Mouse (Mus musculus) hindbrain, embryonic 16.5 days (tissue): ENCODE measurements around the gene Gm20538. TPM values are rescaled to one million over a fixed set of nuclear protein-coding genes. Genes with fewer than 3 reads are reported as not detected.
A peak's percentile ranks its signal among the peaks of the same experiment; 100 is the strongest.

ENCODE experiments used
- ATAC-seq: fragments of 200-750 bp; cut with Nextera tagmentation; 2 replicates; pipeline ENCODE4 v1.8.0; 2017; ENCODE audit warnings: moderate TSS enrichment, moderate library complexity
- H3K27ac ChIP-seq: fragments of 300-500 bp; sonication (generic); 2 replicates; pipeline ENCODE4 v1.5.1; 2014; ENCODE audit warnings: low read depth, mild to moderate bottlenecking, control low read depth, low read length, moderate library complexity
- H3K27me3 ChIP-seq: fragments of 300-500 bp; sonication (generic); replicated peaks from 2 replicates; pipeline ENCODE4 v1.6.1; 2014; ENCODE audit warnings: low read length; ENCODE audit not compliant: control insufficient read depth, insufficient read depth
- H3K36me3 ChIP-seq: fragments of 300-500 bp; sonication (generic); 2 replicates; pipeline ENCODE4 v1.6.1; 2014; ENCODE audit warnings: mild to moderate bottlenecking, low read length, moderate library complexity, mixed read lengths; ENCODE audit not compliant: control insufficient read depth, insufficient read depth
- H3K4me1 ChIP-seq: fragments of 300-500 bp; sonication (generic); 2 replicates; pipeline ENCODE4 v1.6.1; 2014; ENCODE audit warnings: low read depth, low read length; ENCODE audit not compliant: control insufficient read depth, insufficient read depth
- H3K4me2 ChIP-seq: fragments of 300-500 bp; sonication (generic); 2 replicates; pipeline ENCODE4 v1.6.1; 2014; ENCODE audit warnings: mild to moderate bottlenecking, low read length, control low read depth, moderate library complexity
- H3K4me3 ChIP-seq: fragments of 300-500 bp; sonication (generic); 2 replicates; pipeline ENCODE4 v1.5.1; 2014; ENCODE audit warnings: mild to moderate bottlenecking, low read length, control low read depth, moderate library complexity
- H3K9ac ChIP-seq: fragments of 300-500 bp; sonication (generic); 2 replicates; pipeline ENCODE4 v1.6.1; 2014; ENCODE audit warnings: low read depth, mild to moderate bottlenecking, control low read depth, low read length, moderate library complexity
- H3K9me3 ChIP-seq: fragments of 300-500 bp; sonication (generic); 2 replicates; pipeline ENCODE4 v1.6.1; 2014; ENCODE audit warnings: mild to moderate bottlenecking, low read length, moderate library complexity; ENCODE audit not compliant: control insufficient read depth
- WGBS: fragments of 180-500 bp; shearing (Covaris S2); extraction: QIAGEN DNeasy Blood & Tissue Kit; methylation state at CpG from one replicate; pipeline ENCODE4 v1.1.7; 2014; 5-methylcytosine and 5-hydroxymethylcytosine counted together
- polyA plus RNA-seq: library from polyadenylated mRNA; unstranded; fragments of >200 nt; fragmentation: Nextera tagmentation; extraction: Ambion mirVana; gene quantifications from 2 replicates; pipeline ENCODE4 v1.2.1, GENCODE M21; 2015

Gm20538 gene
- not detected in 2 replicates for polyA plus RNA-seq

DNA sequence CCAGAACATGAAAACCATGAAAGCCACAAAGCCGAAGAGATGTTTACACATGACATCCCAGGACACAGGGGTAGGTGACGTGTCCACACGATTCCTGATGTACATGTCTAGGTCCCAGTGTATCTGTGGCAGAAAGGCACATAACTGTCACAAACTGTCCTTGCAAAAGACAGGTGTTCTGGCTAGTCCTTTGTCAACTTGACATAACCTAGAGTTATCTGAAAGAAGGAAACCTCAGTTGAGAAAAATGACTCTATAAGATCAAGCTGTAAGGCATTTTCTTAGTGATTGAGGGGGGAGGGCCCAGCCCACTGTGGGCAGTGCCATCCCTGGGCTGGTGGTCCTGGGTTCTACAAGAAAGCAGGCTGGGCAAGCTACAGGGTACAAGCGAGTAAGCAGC lies at the start of gene Gm20538:
Gene Gm20538, minus strand, starts transcription at position 101 of the 400 bp plus-strand sequence.
- Histone ChIP-seq H3K36me3 (peaks cover 26% of the 10 kb centered on the region), H3K9me3 (no peaks in the 10 kb centered on the region), H3K4me3 (no peak within 1 kb of the TSS), H3K27me3 (no peaks in the 10 kb centered on the region; the same call in 1 of the 2 replicates), H3K4me2 (peak within 1 kb of the TSS; percentile 86), H3K4me1 (peaks cover 13% of the 10 kb centered on the region), H3K9ac (no peak within 1 kb of the TSS), H3K27ac (no peak within 1 kb of the TSS)
- 99% methylated on average over 4 of the region's 4 CpGs for WGBS
- no peak for ATAC-seq

DNA sequence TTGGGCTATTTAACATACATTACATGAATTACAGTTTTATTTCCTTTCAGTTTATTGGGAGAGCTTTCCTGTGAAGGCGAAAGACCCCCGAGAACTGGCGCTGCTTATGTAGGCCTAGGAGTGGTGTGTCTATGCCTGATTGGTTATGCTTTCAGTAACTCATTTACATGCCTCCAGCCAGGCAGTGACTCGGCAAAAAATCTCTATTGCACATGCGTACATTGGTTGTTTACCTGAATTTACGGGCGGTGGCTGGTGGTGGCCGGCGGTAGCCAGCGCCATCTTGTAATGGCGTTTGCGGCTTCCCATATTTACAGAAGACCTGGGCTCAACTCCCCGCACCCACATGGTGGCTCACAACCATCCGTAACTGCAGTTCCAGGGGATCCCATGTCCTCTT lies 41.5 kb upstream of the Gm20538 start:
- H3K27me3 ChIP-seq: no peaks in the 10 kb centered on the region
- no peak overlapping the region for H3K27ac ChIP-seq
- no peaks in the 10 kb centered on the region for H3K4me1 ChIP-seq
- no peak for ATAC-seq
- no peaks in the 10 kb centered on the region for H3K36me3 ChIP-seq
- H3K9me3 ChIP-seq: no peaks in the 10 kb centered on the region
- H3K4me2 ChIP-seq: no peak overlapping the region
- no peak overlapping the region for H3K9ac ChIP-seq
- no peak overlapping the region for H3K4me3 ChIP-seq
- WGBS: 93% methylated on average over 14 of the region's 14 CpGs

DNA sequence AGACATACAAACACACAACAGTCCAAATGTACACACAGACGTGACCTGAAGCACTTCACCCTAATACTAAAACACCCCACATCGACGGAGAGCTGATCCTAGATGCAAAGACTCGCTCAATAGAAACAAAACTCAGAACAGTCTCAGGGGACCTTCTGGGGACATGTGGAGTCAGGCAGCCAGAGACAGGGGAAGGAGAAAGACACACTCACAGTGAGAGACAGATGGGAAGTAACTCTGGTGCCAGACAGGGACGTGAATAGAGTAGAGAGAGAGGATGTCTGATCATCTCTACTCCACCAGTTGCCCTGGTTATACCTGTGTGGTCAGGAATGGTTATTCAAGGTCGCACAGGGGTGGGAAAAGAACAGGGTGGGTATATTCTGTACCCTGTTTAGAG lies 39.0 kb upstream of the Gm20538 start:
- Histone ChIP-seq H3K9ac (no peak overlapping the region), H3K4me1 (no peaks in the 10 kb centered on the region), H3K36me3 (no peaks in the 10 kb centered on the region), H3K4me3 (no peak overlapping the region), H3K27me3 (no peaks in the 10 kb centered on the region), H3K27ac (no peak overlapping the region), H3K9me3 (no peaks in the 10 kb centered on the region), H3K4me2 (no peak overlapping the region)
- 68% methylated on average over 6 of the region's 6 CpGs for WGBS
- ATAC-seq: no peak

DNA sequence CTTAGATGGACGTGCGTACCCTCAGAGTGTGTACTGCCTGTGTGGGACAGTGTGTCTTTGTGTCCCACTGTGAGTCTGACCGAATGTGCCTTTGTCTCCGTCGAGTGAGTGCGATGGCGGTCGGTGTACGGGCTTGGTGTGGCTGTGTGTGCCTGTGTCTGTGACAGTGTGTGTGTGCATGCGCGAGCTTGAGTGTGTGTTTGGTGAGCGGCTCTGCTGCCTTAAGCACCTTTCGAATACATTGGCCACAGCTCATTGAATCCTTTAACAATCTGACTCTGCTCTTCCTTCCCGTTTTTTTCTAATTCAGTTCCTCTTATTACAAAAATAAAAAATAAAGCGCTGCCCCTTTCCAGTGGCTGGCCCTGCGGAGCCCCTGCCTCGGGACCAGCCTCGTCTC lies 38.4 kb upstream of the Gm20538 start:
- H3K27ac ChIP-seq: no peak overlapping the region

DNA sequence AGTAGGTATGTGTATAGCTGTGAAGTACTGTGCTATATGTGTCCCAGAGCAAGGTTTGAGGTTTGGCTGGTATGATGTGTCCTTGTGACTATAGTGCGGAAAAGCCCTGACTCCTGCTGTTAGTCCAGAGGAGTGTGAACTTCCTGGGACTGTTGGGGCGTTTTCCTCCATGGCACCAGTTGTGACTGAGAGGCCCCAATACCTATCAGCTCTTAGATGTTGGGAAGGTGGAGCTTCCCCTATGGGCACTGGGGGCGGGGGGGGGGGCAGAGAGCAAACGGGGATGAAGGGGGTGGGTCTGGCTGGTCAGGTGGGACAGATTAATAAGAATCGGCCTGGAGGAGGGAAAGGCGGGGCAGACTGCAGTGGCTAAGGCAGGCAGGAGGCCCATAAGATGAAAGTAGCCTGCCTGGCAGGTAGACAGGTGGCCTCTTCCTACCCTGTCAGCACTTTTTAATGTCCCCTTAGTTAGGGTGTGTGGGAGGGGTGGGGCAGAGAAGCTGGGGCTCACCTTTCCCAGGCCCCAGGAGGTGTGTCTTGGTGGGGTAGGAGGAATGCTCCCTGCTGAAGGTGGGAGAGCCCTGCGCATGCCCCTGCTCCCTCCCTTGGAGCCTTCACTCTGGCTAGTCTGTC lies 37.1 kb upstream of the Gm20538 start:
- Histone ChIP-seq H3K36me3 (no peaks in the 10 kb centered on the region), H3K9ac (no peak overlapping the region), H3K27ac (no peak overlapping the region), H3K4me3 (no peak overlapping the region), H3K4me1 (no peaks in the 10 kb centered on the region), H3K4me2 (no peak overlapping the region), H3K9me3 (no peaks in the 10 kb centered on the region), H3K27me3 (no peaks in the 10 kb centered on the region)
- ATAC-seq: no peak
- 57% methylated on average over 7 of the region's 7 CpGs for WGBS

More for the DNA sequence above, 38.4 kb upstream of the Gm20538 start:
- no peaks in the 10 kb centered on the region for H3K9me3 ChIP-seq
- 61% methylated on average over 18 of the region's 18 CpGs for WGBS
- no peak overlapping the region for H3K4me2 ChIP-seq
- H3K9ac ChIP-seq: no peak overlapping the region
- H3K4me3 ChIP-seq: no peak overlapping the region
- H3K36me3 ChIP-seq: no peaks in the 10 kb centered on the region
- ATAC-seq: peak; percentile 45; the same call in 1 of the 2 replicates
- H3K4me1 ChIP-seq: no peaks in the 10 kb centered on the region
- H3K27me3 ChIP-seq: no peaks in the 10 kb centered on the region

DNA sequence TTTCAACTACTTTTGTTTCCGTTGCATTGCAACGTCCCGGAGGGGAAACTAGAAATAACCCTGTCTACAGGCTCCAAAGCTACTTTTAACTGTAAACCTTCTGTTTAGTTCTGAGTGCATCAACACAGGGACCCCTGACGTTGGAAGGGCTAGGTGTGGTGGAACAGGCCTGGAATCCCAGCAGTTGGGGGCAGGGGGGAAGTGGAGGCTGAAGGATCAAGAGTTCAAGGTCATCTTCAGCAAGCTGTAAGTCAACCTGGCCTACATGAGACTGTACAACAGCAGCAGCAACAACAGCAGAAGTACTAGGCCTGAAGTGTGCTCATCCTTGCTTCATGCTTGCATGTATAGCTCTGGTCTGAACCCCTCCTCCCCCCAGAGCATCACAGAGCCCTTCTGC lies 35.4 kb upstream of the Gm20538 start:
- Histone ChIP-seq H3K9ac (no peak overlapping the region), H3K27ac (no peak overlapping the region), H3K9me3 (no peaks in the 10 kb centered on the region), H3K36me3 (no peaks in the 10 kb centered on the region), H3K27me3 (no peaks in the 10 kb centered on the region), H3K4me3 (no peak overlapping the region), H3K4me1 (no peaks in the 10 kb centered on the region), H3K4me2 (no peak overlapping the region)
- ATAC-seq: no peak
- WGBS: 28% methylated on average over 4 of the region's 4 CpGs

DNA sequence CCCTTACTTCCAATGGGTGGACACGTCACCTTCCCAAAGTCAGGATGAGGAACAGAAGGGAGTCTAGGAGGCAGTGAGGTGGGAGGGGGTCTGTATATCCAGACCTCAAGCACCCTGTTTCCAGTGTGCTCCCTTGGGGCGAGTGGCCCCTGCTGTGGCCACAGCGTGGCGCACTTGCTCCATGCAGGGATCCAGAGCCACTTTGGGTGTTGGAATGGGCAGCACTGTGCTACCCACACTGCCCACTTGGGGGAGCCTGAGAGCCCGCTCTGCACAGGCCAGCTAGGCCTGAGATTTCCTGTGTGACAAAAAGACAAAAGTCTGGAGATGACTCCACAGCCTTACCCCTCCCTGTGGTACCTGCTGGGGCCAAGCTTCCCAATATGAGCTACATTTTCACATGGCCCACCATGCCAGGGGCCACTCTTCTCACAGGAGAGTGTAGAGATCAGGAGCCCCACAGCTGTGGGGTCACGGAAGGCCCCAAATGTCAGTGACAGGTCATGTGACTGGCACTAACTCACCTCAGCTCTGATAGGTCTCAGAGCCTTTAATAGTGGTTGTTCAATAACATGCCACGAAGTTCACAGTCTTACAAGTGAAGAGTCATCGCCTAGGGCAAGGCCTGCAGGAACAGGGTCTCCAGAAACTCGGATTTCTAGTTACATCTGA lies 30.1 kb upstream of the Gm20538 start:
- peak; percentile 85 for ATAC-seq
- 33% methylated on average over 9 of the region's 9 CpGs for WGBS
- no peak overlapping the region for H3K9ac ChIP-seq

DNA sequence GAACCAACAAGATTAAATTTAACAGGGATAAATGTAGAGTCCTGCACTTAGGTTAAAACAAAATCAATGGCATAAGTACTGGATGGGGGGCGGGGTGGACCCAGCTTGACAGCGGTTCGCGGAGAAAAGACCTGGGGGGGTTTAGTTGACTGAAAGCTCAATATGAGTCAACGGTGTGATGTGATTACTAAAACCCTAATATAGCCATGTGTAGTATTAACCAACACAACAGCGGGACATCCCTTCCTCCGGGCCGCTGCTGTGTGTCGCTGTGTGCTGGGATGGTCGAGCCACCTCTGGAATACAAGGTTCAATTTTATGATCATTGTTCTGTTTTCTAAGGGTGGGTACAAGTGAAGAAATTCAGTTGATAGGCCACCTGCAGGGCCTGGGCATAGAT lies 29.5 kb upstream of the Gm20538 start:
- peak; percentile 21 for ATAC-seq
- no peaks in the 10 kb centered on the region for H3K36me3 ChIP-seq
- no peak overlapping the region for H3K4me3 ChIP-seq
- H3K9ac ChIP-seq: no peak overlapping the region
- H3K4me1 ChIP-seq: no peaks in the 10 kb centered on the region
- WGBS: 81% methylated on average over 10 of the region's 10 CpGs
- no peak overlapping the region for H3K4me2 ChIP-seq
- H3K27ac ChIP-seq: no peak overlapping the region
- H3K9me3 ChIP-seq: no peaks in the 10 kb centered on the region
- H3K27me3 ChIP-seq: no peaks in the 10 kb centered on the region

More for the DNA sequence above, 30.1 kb upstream of the Gm20538 start:
- H3K4me1 ChIP-seq: no peaks in the 10 kb centered on the region
- H3K4me3 ChIP-seq: no peak overlapping the region
- H3K9me3 ChIP-seq: no peaks in the 10 kb centered on the region
- no peaks in the 10 kb centered on the region for H3K27me3 ChIP-seq
- H3K36me3 ChIP-seq: no peaks in the 10 kb centered on the region
- no peak overlapping the region for H3K27ac ChIP-seq
- no peak overlapping the region for H3K4me2 ChIP-seq

DNA sequence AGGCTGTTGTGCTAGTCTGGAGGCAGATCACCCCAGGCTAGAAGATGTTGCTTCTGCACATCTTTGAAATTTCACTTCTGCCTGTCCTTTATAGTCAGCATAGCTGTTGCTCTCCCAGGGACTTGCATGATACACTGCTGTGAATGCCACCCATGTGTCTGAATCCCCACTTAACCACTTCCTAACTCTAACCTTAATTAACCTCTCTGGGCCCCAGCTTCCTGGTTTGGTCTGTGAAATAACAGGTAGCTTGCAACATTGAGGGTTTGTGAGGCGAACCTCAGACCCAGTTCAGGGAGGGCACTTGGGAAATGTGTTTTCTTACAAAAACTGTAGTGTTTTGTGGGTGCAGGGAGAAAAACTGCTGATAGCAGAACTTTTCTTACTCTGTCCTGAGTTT lies 25.4 kb upstream of the Gm20538 start:
- H3K4me2 ChIP-seq: no peak overlapping the region
- no peaks in the 10 kb centered on the region for H3K4me1 ChIP-seq
- no peaks in the 10 kb centered on the region for H3K9me3 ChIP-seq
- no peak for ATAC-seq
- H3K36me3 ChIP-seq: peaks cover 2% of the 10 kb centered on the region; the same call in 1 of the 2 replicates
- no peak overlapping the region for H3K4me3 ChIP-seq
- 84% methylated on average over 1 of the region's 1 CpGs for WGBS
- no peaks in the 10 kb centered on the region for H3K27me3 ChIP-seq
- no peak overlapping the region for H3K27ac ChIP-seq
- no peak overlapping the region for H3K9ac ChIP-seq
